Mouse (Mus musculus) embryonic facial prominence, embryonic 13.5 days (tissue): ENCODE data around the gene Dusp8. TPM values are rescaled to one million over a fixed set of nuclear protein-coding genes. Genes with fewer than 3 reads are reported as not detected.

Source experiments
- ATAC-seq: fragments of 200-750 bp; cut with Nextera tagmentation; 2 replicates; pipeline ENCODE4 v1.8.0; 2017; ENCODE audit warnings: low read depth; ENCODE audit not compliant: insufficient number of reproducible peaks, insufficient read depth, low FRiP score, low TSS enrichment
- H3K27ac ChIP-seq: fragments of 300-500 bp; sonication (generic); 2 replicates; pipeline ENCODE4 v1.5.1; 2015; ENCODE audit warnings: moderate library complexity, mild to moderate bottlenecking, inconsistent platforms
- H3K27me3 ChIP-seq: fragments of 300-500 bp; sonication (generic); 2 replicates; pipeline ENCODE4 v1.6.1; 2015; ENCODE audit warnings: mild to moderate bottlenecking, inconsistent platforms
- H3K36me3 ChIP-seq: fragments of 300-500 bp; sonication (generic); 2 replicates; pipeline ENCODE4 v1.6.1; 2015; ENCODE audit warnings: mild to moderate bottlenecking, inconsistent platforms
- H3K4me1 ChIP-seq: fragments of 300-500 bp; sonication (generic); 2 replicates; pipeline ENCODE4 v1.6.1; 2015; ENCODE audit warnings: inconsistent platforms
- H3K4me2 ChIP-seq: fragments of 300-500 bp; sonication (generic); 2 replicates; pipeline ENCODE4 v1.6.1; 2015; ENCODE audit warnings: moderate library complexity, mild to moderate bottlenecking, inconsistent platforms
- H3K4me3 ChIP-seq: fragments of 300-500 bp; sonication (generic); 2 replicates; pipeline ENCODE4 v1.5.1; 2015; ENCODE audit warnings: mild to moderate bottlenecking, inconsistent platforms
- H3K9ac ChIP-seq: fragments of 300-500 bp; sonication (generic); 2 replicates; pipeline ENCODE4 v1.6.1; 2015; ENCODE audit warnings: mild to moderate bottlenecking, inconsistent platforms
- H3K9me3 ChIP-seq: fragments of 300-500 bp; sonication (generic); 2 replicates; pipeline ENCODE4 v1.6.1; 2016; ENCODE audit warnings: inconsistent platforms
- WGBS: fragments of 180-500 bp; shearing (Covaris S2); methylation state at CpG from one replicate; pipeline ENCODE4 v1.1.7; 2015; ENCODE audit warnings: mixed read lengths; 5-methylcytosine and 5-hydroxymethylcytosine counted together
- polyA plus RNA-seq: library from polyadenylated mRNA; unstranded; fragments of >200 nt; fragmentation: Nextera tagmentation; extraction: Ambion mirVana; gene quantifications from 2 replicates; pipeline ENCODE4 v1.2.1, GENCODE M21; 2015

Dusp8 gene
- polyA plus RNA-seq, 1 experiment from 2014 or later = 2.6 TPM

GRCm38 (mm10) chr7:142083588-142084317, 11.9 kb downstream of the Dusp8 start:
- Histone ChIP-seq H3K4me2 (no peak overlapping the region), H3K4me3 (no peak overlapping the region), H3K9me3 (no peaks in the 10 kb centered on the region), H3K36me3 (no peaks in the 10 kb centered on the region), H3K4me1 (peaks cover 28% of the 10 kb centered on the region), H3K9ac (no peak overlapping the region), H3K27me3 (peaks cover 99% of the 10 kb centered on the region), H3K27ac (no peak overlapping the region)
- ATAC-seq = 0 out of 2 replicates have a peak, but pooled peaks have one; percentile 1
- 21% methylated on average over 12 of the region's 12 CpGs for WGBS

- Histone ChIP-seq H3K9ac (peak overlapping the region; percentile 62; the same call in 1 of the 2 replicates), H3K4me2 (peak overlapping the region; percentile 69), H3K27ac (no peak overlapping the region), H3K4me1 (peaks cover 23% of the 10 kb centered on the region), H3K27me3 (peaks cover 99% of the 10 kb centered on the region), H3K9me3 (no peaks in the 10 kb centered on the region), H3K4me3 (peak overlapping the region; percentile 41), H3K36me3 (no peaks in the 10 kb centered on the region)
- ATAC-seq = no peak
- WGBS = 18% methylated on average over 16 of the region's 16 CpGs
Measured at GRCm38 (mm10) chr7:142082607-142083006, 13.0 kb downstream of the Dusp8 start.

GRCm38 (mm10) chr7:142082179-142082578, 13.5 kb downstream of the Dusp8 start:
- Histone ChIP-seq H3K9ac (peak overlapping the region; percentile 62), H3K27me3 (peaks cover 95% of the 10 kb centered on the region), H3K4me3 (peak overlapping the region; percentile 41), H3K36me3 (no peaks in the 10 kb centered on the region), H3K4me1 (peaks cover 23% of the 10 kb centered on the region), H3K9me3 (no peaks in the 10 kb centered on the region), H3K4me2 (peak overlapping the region; percentile 69), H3K27ac (no peak overlapping the region)
- ATAC-seq = no peak
- 7% methylated on average over 28 of the region's 38 CpGs for WGBS

GRCm38 (mm10) chr7:142081736-142082135, 13.9 kb downstream of the Dusp8 start:
- H3K27me3 ChIP-seq = peaks cover 90% of the 10 kb centered on the region
- peak overlapping the region; percentile 41 for H3K4me3 ChIP-seq
- H3K27ac ChIP-seq = no peak overlapping the region
- no peak for ATAC-seq
- peak overlapping the region; percentile 69 for H3K4me2 ChIP-seq
- no peaks in the 10 kb centered on the region for H3K9me3 ChIP-seq
- H3K36me3 ChIP-seq = no peaks in the 10 kb centered on the region
- H3K9ac ChIP-seq = peak overlapping the region; percentile 62
- 18% methylated on average over 17 of the region's 17 CpGs for WGBS
- H3K4me1 ChIP-seq = peaks cover 23% of the 10 kb centered on the region

- H3K27ac ChIP-seq = no peak overlapping the region
- H3K36me3 ChIP-seq = no peaks in the 10 kb centered on the region
- no peak overlapping the region for H3K4me2 ChIP-seq
- WGBS = 51% methylated on average over 2 of the region's 2 CpGs
- peaks cover 23% of the 10 kb centered on the region for H3K4me1 ChIP-seq
- ATAC-seq = no peak
- peaks cover 83% of the 10 kb centered on the region for H3K27me3 ChIP-seq
- H3K4me3 ChIP-seq = no peak overlapping the region
- no peak overlapping the region for H3K9ac ChIP-seq
- H3K9me3 ChIP-seq = no peaks in the 10 kb centered on the region
Measured at GRCm38 (mm10) chr7:142080876-142081275, 14.8 kb downstream of the Dusp8 start.

- no peak for ATAC-seq
- Histone ChIP-seq H3K4me2 (no peak overlapping the region), H3K36me3 (no peaks in the 10 kb centered on the region), H3K4me1 (peaks cover 16% of the 10 kb centered on the region), H3K4me3 (no peak overlapping the region), H3K9ac (no peak overlapping the region), H3K27me3 (peaks cover 70% of the 10 kb centered on the region), H3K27ac (no peak overlapping the region), H3K9me3 (no peaks in the 10 kb centered on the region)
- WGBS = 54% methylated on average over 5 of the region's 5 CpGs
Measured at GRCm38 (mm10) chr7:142079365-142079764, 16.3 kb downstream of the Dusp8 start.

- no peaks in the 10 kb centered on the region for H3K9me3 ChIP-seq
- peaks cover 6% of the 10 kb centered on the region for H3K4me1 ChIP-seq
- H3K4me2 ChIP-seq = no peak overlapping the region
- H3K27me3 ChIP-seq = peaks cover 54% of the 10 kb centered on the region
- no peak for ATAC-seq
- H3K36me3 ChIP-seq = no peaks in the 10 kb centered on the region
- H3K4me3 ChIP-seq = no peak overlapping the region
- WGBS = 80% methylated on average over 3 of the region's 3 CpGs
- no peak overlapping the region for H3K9ac ChIP-seq
- no peak overlapping the region for H3K27ac ChIP-seq
Measured at GRCm38 (mm10) chr7:142077138-142077537, 18.5 kb downstream of the Dusp8 start.

GRCm38 (mm10) chr7:142074146-142074886, 21.3 kb downstream of the Dusp8 start:
- Histone ChIP-seq H3K27ac (no peak overlapping the region), H3K27me3 (peaks cover 44% of the 10 kb centered on the region), H3K36me3 (no peaks in the 10 kb centered on the region), H3K4me2 (no peak overlapping the region), H3K4me1 (0 out of 2 replicates have a peak, but pooled peaks cover 3% of the 10 kb centered on the region), H3K9me3 (no peaks in the 10 kb centered on the region), H3K4me3 (no peak overlapping the region), H3K9ac (no peak overlapping the region)
- 72% methylated on average over 8 of the region's 8 CpGs for WGBS
- no peak for ATAC-seq

GRCm38 (mm10) chr7:142071717-142072116, 23.9 kb downstream of the Dusp8 start:
- Histone ChIP-seq H3K9ac (no peak overlapping the region), H3K27ac (no peak overlapping the region), H3K4me3 (no peak overlapping the region), H3K36me3 (no peaks in the 10 kb centered on the region), H3K4me2 (no peak overlapping the region), H3K9me3 (no peaks in the 10 kb centered on the region), H3K4me1 (0 out of 2 replicates have a peak, but pooled peaks cover 3% of the 10 kb centered on the region), H3K27me3 (peaks cover 43% of the 10 kb centered on the region)
- ATAC-seq = no peak

GRCm38 (mm10) chr7:142071212-142071578, 24.4 kb downstream of the Dusp8 start:
- Histone ChIP-seq H3K27me3 (peaks cover 43% of the 10 kb centered on the region), H3K4me3 (no peak overlapping the region), H3K9ac (no peak overlapping the region), H3K36me3 (no peaks in the 10 kb centered on the region), H3K27ac (no peak overlapping the region), H3K4me1 (0 out of 2 replicates have a peak, but pooled peaks cover 3% of the 10 kb centered on the region), H3K4me2 (peak overlapping the region; percentile 30; the same call in 1 of the 2 replicates), H3K9me3 (no peaks in the 10 kb centered on the region)
- 5% methylated on average over 10 of the region's 10 CpGs for WGBS
- ATAC-seq = no peak

GRCm38 (mm10) chr7:142070458-142071211, 25.0 kb downstream of the Dusp8 start:
- no peak overlapping the region for H3K27ac ChIP-seq
- peaks cover 43% of the 10 kb centered on the region for H3K27me3 ChIP-seq
- 15% methylated on average over 13 of the region's 13 CpGs for WGBS
- no peaks in the 10 kb centered on the region for H3K9me3 ChIP-seq
- 0 out of 2 replicates have a peak, but pooled peaks cover 3% of the 10 kb centered on the region for H3K4me1 ChIP-seq
- H3K4me3 ChIP-seq = no peak overlapping the region
- 0 out of 2 replicates have a peak, but pooled peaks have one; percentile 26 for ATAC-seq
- H3K36me3 ChIP-seq = no peaks in the 10 kb centered on the region
- H3K9ac ChIP-seq = no peak overlapping the region
- H3K4me2 ChIP-seq = peak overlapping the region; percentile 30; the same call in 1 of the 2 replicates
